ENCODE assay signal across 14 mouse cellular contexts in the genomic region with DNA sequence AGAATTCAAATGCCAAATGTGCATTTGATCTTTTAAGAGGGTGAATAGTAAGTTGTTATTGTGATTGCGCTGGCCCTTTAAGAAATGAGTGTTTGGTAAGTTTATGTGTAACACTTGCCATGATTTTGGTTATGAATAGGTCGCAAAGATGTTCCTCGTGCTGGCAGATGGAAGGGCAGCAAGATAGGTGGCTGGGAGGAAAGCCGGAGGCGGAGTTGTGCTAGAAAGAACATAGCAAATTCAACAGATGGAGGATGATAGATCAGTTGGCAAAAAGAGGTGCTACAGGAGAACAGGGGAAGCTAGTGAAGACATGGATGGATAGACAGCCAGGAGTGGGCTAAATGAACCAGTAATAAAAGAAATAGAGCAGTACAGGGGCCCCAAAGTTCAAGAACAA.
DNase-seq lines count a peak whose midpoint lies in the region; ATAC-seq lines count a peak whose summit lies in the region.
"Had no signal": no experiment of that assay in that cellular context is flagged by ENCODE, and none has a peak within 500 bp of the region (broad histone marks: within the 10 kb centered on the region; RNA-seq: fewer than 3 reads in every experiment).

No protein-coding gene starts in this region.

- peak; percentile 60 for ATAC-seq in frontal cortex, adult (ENCODE audit: low TSS enrichment)
- no peak for ATAC-seq in granulocyte monocyte progenitor cell, adult 5-6 weeks (replicated peaks; ENCODE audit: poor library complexity, severe bottlenecking)
- ATAC-seq: hindbrain, postnatal 0 days had no signal

- DNase-seq in frontal cortex, postnatal 10 days (ENCODE audit: low spot score in 2 of 2) = no peak
- DNase-seq in cerebellum, postnatal 10 days = peak; percentile 65 to 75
- peak; percentile 34 to 73 for DNase-seq in layer of hippocampus, postnatal 14 days (ENCODE audit: low spot score in 2 of 2)
- DNase-seq in right cerebral cortex, postnatal 36 days (ENCODE audit: low spot score in 2 of 2) = peak; percentile 31 to 58
- no peak for DNase-seq in embryo, embryonic 11 days
- DNase-seq in adrenal gland, adult 8-10 months = no peak
- DNase-seq: heart, adult 2 months; heart, postnatal 10 days; kidney, adult 8-10 months; lung, embryonic 14.5 days; thymus, adult 2 months had no signal

Comparison
In these comparisons a context has a peak if more than half of its experiments do, and no peak if none do; other contexts are left out.
1. DNase-seq: peak in cerebellum, postnatal 10 days (2 of 2), layer of hippocampus, postnatal 14 days (2 of 2) and right cerebral cortex, postnatal 36 days (2 of 2); none in frontal cortex, postnatal 10 days (0 of 2), embryo, embryonic 11 days (single experiment) and adrenal gland, adult 8-10 months (single experiment).